Mouse (Mus musculus): ENCODE measurements at regions not wholly inside any gene's neighbourhood (a gene's known extent, or its start where the extent isn't known, plus 50 kb on each side); places are given as distances from the start of the nearest gene placed in this dataset.
A peak's percentile ranks its signal among the peaks of the same experiment; 100 is the strongest.
"Not testable (repeated sequence)": the region's sequence is repeated elsewhere in the genome, so short reads cannot be mapped to it uniquely, and the experiment has no call there.

- DNase-seq = no peak
Observed at GRCm38 (mm10) chr12:15104876-15105275, 711.8 kb downstream of the Trib2 start.

DNA sequence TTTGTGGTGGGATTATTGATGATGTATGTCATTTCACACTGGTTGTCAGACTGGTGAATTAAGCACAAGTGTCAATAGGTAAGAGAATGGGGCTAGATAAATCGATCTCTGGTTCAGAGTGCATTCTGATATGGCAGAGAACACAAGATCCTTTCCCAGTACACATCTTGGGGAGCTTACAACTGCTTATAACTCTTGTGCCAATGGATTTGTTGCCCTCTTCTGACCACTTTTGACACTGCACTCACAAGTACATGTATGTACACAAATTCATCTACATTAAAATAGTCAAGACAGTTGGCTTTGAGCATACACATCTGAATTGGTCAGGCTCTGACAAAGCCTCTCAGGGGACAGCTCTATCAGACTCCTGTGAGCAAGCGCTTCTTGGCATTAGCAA lies 738.1 kb downstream of the Trib2 start:
- DNase-seq = peak; percentile 57

DNA sequence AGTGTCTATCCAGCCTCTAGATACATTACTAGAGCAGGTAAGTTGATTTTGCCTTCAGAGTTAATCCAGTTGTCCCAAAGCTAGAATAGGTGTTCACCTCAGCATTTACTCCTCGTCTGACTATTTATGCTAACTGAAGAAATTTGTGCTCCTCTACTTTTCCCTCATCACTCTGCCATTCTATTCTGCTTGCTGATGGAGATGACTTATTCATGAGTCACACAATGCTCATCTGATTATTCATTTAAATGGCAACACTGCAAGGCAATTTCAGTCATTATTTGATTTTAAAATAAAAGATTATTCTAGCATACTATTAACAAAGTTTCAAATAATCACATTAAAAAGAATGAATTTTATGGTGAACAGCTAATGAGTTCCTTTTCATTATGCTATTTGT lies 752.4 kb downstream of the Trib2 start:
- no peak for DNase-seq

DNA sequence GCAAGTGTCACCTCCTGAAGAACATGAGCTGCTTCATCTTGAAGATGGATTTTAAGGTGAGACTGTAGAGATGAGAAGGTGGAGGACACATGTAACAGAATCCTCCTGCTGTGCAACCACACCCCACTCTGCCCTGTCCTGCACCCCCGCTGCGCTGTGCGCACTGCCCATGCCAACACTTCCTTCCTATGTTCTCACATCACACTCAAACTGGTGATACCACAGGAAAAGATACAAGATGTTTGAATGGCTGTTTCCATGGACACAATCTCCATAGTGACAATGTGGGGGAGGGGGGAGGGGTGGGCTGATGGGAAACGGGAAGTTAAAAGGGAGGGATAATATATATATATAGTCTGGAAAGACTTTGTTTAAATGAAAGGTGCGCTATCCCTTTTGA lies 765.3 kb downstream of the Trib2 start:
- no peak for DNase-seq

DNA sequence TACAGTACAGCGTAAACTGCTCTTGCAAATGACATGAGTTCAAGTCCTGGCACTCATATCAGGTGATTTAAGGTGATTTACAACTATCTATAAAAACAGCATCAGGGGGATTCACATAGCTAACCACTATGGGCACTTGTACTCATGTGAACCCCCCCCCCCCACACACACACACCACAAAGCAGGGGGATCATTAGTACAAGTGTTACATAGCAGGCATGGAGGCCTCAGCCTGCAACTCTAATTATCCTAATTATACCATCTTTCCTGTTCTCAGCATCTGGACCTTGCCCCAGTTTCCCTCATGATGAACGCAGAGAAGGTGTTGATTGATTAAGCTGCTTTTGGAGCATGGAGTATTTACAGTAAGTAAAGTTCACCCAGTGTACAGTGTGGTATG lies 773.5 kb downstream of the Trib2 start:
- DNase-seq = no peak

GRCm38 (mm10) chr12:15011091-15011490 lies 805.6 kb downstream of the Trib2 start:
- no peak for DNase-seq

GRCm38 (mm10) chr12:15002401-15002800 lies 814.3 kb downstream of the Trib2 start:
- DNase-seq = not testable (repeated sequence)

Data from embryo, embryonic 11 days (tissue).